Mouse (Mus musculus): ENCODE data around the gene Megf11.
"Not testable (repeated sequence)": the region's sequence is repeated elsewhere in the genome, so short reads cannot be mapped to it uniquely, and the experiment has no call there.

The Megf11 gene

DNA sequence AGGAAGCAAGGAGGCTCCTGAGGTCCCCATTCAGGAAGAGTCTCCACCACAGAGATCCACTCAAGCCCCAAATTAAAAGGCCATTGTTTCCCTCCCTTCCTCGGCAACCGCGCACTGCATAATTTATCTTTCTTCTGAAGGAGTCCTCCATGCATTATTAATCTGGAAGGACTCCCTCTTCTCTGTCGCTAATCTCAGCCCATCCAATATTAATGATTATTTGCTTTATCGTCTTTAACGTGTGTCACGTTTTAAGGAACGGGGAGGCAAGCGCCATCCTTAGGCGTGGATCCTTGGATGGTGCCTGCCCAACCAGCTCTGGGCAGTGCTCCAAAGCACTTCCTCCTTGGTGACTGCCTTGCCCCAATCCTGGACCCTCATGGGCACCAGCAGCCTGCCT is 269.3 kb downstream of the Megf11 start:
- DNase-seq, result no peak

DNA sequence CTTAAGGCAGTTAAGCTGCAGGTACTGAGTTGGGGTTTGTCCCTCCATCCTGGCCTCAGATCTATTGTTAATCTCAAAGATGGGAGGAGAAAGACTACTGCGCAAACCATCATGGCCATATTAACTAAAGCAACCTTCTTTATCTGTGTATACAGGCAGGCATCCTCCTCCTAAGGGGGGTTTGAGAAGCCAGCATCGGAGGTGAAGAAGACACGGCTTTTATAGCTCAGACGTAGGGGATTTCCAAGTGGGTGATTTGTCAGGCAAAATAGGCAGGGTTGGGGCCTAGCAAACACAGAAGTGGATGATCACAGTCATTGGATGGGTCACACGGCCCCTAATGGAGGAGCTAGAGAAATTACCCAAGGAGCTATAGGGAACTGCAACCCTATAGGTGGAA is 271.2 kb downstream of the Megf11 start:
- no peak for DNase-seq

DNA sequence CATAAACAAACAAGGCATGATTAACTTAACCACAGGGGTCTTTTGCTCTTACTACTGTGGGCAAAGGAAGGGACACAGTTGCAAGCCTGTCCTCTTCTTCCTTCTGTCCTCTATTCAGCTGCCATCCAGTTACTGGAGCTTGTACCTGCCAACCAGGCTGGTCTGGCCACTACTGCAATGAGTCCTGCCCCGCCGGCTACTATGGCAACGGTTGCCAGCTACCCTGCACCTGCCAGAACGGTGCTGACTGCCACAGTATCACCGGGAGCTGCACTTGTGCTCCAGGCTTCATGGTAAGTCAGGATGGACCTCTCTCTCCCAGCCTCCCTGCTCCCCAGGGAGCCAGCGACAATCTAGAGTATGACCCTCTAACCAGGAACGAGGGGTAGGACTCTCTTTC is 274.8 kb downstream of the Megf11 start:
- DNase-seq, result peak; percentile 69

DNA sequence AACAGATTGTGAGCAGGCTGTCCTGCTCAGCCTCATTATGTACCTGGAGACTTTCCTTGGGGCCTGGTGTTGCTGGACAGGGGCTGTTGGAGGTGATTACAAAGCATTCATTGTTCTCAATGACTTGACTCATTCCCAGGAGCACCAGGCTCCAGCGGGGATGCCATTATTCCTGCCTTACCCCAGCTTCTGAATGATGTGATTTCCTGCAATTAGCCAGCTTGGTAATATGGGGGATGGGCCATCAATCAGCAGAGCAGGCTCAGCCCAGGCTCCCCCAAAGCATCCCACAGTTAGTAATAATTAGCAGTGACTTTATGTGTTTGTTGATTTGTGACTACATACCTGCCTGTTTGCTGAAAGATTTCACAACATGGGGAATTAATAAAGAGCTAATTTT is 279.2 kb downstream of the Megf11 start:
- no peak for DNase-seq

DNA sequence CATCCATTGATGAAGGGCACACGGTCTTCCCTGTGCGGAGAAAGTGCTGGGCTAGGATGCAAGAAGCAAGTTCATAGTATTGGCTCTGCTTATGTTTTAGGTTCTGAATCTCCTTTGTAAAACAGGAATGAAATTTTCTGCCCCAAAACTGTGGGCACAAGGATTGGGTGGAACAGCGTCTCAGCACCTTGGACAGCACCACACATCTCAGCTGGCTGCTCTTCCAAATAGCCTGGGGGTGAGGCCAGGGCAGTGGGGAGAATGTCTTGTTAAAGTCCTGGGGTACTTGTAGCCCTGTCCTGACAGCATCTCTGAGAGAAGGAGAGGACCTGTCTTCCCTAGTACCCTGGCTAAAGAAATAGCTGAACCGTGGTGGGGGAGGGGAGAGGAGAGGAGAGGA is 281.1 kb downstream of the Megf11 start:
- no peak for DNase-seq

DNA sequence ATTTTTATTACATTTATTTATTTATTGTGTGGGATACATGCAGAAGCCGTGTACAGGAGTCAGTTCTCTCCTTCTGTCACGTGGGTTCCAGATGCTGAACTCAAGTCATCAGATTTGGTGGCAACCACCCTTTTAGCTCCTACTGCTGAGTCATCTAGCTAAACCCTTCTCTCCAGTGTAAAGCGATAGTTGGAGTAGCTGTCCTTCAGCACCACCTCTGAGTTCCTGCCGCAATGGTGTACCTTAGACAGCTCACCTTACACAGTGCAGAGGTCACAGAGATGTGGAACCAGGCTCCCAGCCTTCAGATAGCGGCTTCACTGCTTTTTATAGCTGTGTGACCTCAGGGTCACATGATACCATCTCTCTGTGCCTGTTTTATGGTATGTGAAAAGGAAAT is 282.1 kb downstream of the Megf11 start:
- no peak for DNase-seq

DNA sequence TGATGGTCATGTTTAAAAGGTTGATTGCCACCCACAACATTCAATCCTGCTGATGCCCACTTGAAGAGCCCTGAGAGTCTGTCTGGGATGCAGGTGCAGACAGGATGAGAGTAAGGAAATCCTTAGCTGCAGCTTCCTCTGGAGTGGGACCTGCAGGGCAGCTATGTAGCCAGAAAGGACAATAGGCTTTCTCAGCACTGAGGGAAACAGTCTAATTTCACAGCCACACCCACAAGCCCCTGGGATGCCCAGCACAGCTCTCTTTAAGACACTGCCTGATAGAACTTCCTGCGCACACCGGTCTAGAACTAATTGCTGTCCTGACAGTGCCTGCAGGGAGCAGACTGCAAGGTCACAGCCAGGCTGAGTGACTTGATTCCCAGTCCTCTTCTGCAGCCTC is 282.6 kb downstream of the Megf11 start:
- DNase-seq, result no peak

DNA sequence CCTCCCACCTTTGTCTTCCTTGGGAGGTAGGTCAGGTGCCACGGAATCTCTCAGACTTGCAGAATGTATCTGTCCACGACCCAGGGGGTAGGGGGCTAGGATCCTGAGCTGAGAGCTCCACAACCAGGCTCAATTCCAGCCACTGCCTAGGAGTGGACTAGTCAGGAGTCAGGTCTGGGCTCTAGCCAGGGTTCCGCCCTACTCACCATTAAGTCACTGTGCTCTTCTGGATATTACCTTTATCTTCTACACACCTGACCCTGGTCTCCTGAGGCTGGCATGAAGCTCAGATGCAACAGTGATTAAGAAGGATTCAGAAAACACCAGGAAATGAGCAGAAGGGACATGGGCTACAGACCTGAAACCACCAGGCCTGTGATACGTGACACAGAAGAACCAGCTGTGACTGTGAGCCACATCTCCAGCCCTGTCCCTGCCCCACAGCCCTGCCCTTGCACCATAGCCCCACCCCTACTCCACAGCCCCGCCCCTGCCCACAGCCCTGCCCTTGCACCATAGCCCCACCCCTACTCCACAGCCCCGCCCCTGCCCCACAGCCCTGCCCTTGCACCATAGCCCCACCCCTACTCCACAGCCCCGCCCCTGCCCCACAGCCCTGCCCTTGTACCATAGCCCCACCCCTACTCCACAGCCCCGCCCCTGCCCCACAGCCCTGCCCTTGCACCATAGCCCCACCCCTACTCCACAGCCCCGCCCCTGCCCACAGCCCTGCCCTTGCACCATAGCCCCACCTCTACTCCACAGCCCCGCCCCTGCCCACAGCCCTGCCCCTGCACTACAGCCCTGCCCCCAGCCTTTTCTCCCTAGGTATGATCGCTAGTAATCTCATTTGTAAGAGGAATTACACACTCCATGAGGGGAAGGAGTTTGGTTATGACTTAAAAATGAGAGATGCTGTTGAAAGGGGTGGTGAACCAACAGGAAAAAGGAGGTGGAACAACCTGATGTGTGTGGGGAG is 286.2 kb downstream of the Megf11 start:
- not testable (repeated sequence) for DNase-seq

DNA sequence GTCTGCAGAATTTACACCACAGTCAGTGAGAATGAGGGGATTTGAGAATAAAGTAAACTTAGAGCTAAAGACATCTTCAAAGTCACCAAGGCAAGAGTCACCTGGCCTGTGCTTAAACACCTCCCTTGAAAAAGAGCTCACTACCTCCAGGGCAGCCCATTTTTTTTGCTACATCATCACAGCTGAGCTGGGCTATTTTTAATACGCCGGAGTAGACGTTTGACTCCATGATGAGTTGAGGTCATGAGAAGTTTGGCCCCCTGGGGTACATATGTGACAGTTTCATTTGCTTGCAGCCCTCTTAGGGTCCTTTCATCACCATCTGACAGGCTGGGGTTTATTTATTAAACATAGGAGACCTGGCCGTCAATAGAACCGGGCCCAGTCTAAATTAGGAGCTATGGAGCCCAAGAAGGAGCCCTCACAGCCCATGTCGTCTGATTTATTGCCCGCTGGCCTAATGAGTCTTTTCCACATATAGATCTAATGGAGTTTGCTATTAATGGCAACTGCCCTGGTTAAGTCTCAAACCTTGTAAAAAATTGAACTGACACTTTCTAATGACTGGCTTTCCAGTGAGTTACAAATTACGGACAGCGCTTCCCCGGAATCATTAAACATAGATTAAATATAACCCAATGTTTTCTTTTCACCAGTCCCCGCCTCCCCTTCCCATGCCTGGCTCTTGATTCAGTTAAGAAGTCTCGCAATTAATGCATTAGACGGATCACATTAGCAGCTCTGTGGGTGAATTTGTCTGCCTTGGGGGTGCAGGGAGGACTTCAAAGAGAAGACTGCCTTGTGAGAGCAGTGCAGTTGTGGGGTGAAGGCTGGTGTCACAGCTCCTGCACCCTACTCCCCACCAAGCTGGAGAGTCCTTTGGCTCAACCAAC is 301.9 kb downstream of the Megf11 start:
- no peak for DNase-seq

DNA sequence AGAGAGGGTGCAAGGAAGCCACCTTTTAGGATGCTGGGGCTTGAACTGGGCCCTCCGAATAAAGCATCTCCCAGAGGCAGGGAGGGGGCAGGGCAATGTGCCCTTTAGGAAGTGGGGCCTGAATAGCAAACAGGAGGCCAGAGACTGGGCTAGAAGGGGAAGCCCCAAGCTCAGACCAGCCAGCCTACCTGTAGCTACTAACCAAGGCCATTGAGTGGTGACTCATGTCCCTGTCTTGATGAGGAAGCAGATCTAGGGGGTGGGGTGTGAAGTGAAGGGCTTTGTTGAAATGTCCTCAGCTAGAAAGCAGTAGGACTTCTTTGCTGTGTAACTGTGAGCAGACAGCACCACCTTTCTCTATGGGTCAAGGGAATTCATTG is 302.6 kb downstream of the Megf11 start:
- DNase-seq, result no peak

DNA sequence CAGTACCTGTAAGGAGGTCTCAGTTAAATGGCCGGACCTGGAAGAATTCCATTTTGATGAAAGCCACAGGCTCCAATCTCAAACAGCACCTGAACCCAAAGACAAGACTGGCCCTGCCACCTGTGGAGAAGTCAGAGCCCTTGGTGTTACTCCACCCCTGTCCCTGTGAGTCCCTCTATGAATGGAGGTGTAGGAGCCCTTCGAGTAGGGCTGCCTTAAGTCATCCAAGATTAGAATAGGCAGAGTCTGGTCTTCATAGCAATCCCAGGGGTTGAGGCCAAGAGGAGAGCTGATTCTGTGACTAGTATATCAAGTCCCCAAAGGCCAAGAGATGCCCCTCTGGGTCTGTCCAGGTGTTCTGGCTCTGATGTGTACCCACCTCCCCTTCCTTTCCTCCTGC is 305.3 kb downstream of the Megf11 start:
- DNase-seq, result no peak

DNA sequence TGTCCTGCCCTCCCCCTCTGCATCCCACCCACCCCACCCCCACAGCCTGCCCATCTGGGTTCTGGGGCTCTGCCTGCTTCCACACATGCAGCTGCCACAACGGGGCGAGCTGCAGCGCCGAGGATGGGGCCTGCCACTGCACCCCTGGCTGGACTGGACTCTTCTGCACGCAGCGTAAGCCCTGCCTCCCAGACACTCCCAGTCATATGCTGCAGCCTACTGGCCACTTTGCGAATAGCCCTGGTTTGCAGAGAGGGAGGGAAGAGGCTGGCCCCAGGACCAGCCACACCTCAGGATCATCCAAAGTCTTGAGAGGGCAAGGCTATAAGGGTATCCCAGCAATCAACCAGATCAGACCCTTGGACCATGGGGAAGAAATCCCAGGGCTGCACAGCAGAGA is 305.8 kb downstream of the Megf11 start:
- DNase-seq, result peak; percentile 69

DNA sequence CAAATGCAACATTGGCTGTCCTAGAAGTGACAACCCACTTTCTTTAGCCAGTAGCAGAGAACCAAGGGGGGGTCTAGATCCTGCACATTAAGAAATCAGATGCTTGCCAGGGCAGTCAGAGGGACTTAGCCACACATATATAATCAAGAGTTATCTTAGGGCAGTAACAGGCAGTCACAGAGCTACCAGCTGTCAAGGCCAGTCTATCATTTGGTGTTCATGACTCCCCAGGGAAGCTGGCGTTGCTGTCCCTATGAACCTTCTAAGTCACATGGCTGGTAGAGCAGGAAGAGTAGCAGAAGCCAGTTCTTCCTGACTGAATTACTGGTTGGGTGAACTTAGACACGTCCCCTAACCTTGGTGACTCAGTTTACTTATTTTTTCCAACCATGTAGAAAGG is 307.7 kb downstream of the Megf11 start:
- DNase-seq, result no peak

DNA sequence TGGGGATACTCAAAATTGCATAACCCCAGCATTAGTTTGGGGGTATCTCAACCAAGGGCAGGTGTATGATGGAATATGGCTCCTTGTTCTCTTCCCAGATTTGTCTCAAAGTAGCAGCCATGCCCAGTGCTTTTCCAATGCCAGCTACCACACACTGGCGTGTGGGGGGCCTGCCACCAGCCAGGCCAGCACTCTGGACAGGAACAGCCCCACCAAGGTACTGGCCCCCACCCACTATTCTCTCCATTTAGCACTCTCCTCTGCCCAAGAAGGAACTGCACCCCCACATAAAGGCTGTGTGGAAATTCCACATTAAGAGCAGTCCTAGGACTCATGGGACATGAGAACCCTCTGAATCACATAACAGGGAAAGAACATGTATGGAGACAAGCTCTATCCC is 309.8 kb downstream of the Megf11 start:
- DNase-seq, result no peak

DNA sequence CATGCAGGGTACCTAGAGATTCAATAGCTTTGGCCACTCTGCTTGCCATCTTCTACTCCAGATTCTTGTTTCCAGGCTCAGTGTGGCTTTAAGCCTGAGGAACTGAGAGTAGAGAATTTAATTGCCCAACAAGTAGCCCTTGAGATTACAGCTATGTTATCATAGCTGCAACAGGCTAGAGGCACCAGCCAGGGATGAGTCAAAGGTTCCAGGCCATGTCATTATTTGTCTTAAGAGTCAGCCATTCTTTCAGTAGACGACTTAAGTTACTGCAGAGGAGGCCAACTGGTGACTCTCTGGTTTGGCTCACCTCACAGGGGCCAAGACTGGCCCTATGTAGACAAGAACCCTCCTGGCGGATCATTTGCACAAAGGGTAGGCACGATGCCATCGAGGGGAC is 311.0 kb downstream of the Megf11 start:
- no peak for DNase-seq

DNA sequence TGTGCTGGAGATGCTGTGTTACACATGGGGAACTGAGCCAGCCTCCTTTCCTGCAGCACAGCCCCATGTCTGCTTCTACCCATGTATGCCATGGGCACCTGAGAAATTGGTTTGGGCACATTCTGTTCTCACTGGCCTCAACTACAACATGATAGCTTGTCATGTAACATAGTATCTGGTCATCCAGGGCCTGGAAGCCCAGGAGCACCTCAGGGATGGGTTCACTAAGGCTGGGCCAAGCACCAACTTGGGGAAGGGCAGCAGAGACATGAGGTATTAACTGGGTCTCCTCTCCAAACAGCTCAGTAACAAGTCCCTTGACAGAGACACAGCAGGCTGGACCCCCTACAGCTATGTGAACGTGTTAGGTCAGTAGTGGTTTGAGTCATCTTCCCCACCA is 311.6 kb downstream of the Megf11 start:
- no peak for DNase-seq

DNA sequence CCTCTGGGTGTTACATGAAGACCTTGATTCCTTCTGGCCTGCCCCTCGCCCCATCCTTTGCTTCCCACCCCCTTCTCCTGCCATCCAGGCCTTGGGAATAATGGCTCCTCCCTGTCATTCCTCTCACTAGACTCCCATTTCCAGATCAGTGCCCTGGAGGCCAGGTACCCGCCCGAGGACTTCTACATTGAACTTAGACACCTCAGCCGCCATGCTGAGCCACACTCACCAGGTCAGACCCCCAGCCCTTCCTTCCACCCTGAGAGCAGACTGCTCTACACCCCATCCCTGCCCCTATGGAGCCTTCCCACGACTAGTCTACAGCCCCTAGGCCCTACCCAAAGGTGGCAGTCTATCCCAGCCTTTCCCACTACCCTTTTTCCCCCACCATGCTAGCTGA is 312.3 kb downstream of the Megf11 start:
- DNase-seq, result no peak

DNA sequence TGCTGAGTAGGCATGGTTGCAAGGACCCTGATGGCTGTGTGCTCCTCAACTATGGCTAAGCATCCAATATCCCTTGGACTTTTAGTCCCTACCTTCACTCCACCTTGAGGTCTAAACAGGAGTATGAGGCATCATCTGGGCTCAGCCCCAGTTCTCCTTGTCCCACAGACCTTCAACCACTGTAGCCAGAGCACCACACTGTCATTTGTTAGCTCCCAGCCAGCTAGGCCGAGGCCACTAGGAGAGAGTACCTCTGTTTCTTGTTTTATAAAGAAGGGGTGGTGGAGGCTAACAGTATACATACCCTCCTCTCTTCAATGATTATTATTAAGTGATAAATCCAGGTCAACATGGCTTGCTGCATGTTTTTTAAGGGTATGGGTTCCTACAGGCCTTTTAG is 313.2 kb downstream of the Megf11 start:
- no peak for DNase-seq

DNA sequence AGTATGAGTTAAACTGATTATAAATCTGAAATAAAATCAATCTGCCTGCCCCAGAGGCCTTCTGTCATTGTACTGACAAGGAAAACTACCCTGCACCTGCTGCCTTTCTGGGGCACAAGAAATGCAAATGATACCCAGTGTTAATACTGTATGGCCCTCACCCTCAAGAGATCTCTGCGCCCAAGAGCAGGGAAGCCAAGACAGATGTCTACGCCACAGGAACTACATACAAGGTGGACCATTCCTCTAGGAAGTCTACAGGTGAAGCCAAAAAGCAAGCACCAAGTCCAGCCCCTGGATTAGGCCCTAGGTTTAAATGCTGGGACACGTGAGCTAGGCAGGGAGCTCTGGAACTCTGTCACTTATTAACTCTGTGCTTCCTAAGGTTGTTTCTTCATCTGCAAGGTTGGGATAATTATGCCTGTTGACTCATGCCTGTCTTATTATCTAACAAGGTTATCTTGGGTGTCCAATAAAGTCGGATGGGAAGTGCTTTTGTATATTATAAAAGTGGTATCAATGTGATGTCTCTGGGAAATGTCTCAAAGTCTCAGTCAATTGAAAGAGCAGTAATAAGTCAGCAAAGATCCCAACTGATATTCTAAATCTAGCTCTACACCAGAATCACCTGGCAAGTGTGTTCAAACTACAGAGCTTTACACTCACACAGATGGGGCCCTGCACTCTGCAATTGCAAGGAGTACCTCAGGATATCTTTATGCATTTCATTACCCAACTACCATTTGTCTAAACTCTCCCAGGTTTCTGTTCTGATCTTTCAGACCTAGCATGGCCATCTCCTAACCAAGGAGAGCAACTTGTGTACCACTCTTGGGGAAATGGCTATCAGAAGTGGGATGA is 315.3 kb downstream of the Megf11 start:
- DNase-seq, result no peak

DNA sequence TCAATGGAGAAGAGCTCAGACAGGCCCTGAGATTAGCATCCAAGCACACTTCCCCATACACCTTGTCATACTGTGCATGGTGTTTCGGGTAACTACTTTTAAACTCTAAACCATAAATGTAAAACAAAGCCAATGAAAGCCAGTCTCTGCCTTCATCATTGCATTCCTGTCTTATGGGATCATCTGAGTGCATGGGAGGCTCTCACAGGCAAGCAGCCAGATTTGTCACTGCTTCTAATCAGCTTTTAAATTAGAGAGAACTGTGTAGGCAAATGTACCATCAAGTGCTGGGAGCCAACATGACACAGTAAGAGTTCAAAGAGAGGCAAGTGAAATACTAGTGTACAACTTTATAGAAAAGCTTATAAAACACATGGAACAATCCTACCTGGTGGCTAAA is 316.2 kb downstream of the Megf11 start:
- DNase-seq, result no peak

DNA sequence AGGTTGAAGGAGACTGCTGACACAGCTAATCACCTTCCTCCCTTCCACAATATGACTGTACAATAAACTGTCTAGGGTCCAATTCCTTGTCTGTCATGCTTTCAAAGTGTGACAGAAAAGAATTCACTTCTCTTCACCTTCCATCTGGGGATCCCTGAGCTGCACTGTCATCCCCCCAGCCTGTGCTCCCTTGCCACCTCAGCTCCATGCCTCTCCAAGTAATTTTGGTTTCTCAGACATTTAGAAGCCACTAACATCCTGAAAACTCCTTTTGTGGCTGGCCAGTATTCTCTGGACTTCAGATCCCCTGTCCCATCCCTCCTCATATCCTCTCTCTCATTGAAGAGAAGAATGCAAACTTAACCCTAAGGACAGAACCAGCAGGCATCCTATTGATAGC is 317.0 kb downstream of the Megf11 start:
- no peak for DNase-seq

DNA sequence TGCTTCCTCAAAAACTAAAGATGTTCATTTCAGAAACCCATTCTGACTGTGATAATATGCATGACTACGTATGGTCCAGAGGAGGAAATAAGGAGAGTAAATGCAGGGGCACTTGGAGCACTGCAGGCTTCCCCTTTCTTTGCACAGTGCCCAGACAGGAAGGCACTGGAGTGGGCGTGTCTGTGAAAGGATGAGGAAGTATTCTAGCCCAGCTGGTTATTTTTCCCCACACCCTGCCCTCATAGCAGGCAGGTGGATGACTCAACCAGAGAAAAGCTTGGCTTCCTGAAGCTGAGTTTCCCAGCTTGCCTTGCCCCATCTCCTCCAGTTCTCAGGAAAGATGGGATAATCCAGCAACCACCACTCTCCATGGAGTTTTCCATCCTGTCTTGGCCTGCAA is 317.5 kb downstream of the Megf11 start:
- no peak for DNase-seq

DNA sequence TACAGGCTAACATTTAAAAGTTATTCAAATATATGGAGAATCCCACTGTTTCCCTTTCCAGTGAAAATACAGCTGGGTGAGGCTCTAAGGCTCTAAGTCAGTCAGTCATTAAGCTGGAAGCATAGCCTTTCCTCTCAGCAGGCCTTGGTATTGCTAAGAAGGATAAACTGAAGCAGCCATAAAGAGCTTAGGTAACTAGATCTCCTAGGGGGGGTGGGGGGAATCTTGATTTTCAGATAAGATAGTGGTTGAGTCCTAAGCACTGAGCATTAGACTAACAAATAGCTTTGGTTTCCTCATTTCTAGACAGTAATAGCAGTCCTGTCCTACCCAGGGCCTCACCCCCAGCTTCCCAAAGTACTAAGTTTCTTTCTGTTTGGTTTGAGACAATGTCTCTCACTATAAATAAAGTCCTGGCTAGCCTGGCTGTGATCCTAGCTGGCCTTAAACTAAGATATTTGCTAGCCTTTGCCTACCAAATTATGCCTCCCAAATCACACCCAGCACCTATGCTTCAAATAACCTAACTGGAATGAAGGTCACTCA is 318.1 kb downstream of the Megf11 start:
- DNase-seq, result no peak
